Mouse (Mus musculus): ENCODE measurements around the gene Plekhm1. TPM values are rescaled to one million over a fixed set of nuclear protein-coding genes. Genes with fewer than 3 reads are reported as not detected.

The Plekhm1 gene
- total RNA-seq, 2 experiments from 2014 or later: 14.8 to 16.4 TPM

DNA sequence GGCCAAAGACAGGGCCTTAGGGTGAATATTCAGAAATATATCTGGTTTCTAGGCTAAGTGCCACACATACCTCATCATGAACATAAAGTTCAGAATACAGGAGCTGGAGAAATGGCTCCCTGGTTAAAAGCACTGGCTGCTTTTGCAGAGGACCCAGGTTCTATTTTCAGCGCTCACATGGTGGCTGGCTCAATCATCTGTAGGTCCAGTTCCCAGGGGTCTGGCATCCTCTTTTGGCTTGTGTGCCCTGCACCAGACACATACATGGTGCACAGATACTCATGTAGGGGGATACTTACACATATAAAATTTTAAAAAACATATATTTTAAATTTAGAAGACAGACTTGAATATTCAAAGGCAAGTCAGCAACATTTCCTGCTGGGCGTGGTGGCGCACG is 16.3 kb downstream of the Plekhm1 start:
- DNase-seq (ENCODE audit: low spot score): peak; percentile 46

DNA sequence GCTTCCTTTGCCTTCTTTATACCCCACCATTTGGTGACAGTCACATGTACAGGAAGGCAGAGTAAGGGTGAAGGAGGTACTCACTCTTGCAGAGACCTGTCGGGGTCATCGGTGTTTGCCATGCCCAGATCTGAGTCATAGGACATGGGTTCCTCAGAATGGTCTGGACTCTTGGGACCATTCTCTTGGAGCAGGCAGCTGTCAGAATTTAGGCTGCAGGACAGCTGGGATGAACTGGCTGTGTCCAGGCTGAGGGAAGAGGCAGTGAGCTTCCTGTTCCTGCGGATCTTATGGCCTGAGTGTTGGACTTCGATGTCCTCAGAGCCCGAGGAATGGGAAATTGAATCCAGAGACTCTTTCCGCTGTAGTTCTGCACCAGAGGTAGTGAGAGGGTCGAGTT is 17.9 kb downstream of the Plekhm1 start:
- DNase-seq (ENCODE audit: low spot score): no peak

DNA sequence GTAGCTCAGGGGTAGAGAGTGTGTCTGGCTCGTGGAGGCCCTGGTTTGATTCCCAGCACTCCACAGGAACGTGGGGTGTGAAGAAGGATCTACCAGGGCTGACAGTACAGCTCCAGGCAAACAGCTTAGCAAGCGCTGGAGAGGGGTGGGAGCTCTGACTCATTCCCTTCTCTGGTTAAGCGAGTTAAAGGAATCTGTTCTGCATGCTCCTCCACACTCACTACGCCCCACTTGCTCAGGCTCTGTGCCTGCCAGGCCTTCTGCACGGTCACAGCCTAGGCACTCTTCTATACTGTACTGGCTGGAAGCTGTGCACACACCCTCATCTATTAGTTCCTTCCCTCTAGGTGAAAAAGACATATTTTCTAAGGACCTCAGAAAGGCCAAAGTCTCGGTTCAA is 18.5 kb downstream of the Plekhm1 start:
- DNase-seq (ENCODE audit: low spot score): no peak

DNA sequence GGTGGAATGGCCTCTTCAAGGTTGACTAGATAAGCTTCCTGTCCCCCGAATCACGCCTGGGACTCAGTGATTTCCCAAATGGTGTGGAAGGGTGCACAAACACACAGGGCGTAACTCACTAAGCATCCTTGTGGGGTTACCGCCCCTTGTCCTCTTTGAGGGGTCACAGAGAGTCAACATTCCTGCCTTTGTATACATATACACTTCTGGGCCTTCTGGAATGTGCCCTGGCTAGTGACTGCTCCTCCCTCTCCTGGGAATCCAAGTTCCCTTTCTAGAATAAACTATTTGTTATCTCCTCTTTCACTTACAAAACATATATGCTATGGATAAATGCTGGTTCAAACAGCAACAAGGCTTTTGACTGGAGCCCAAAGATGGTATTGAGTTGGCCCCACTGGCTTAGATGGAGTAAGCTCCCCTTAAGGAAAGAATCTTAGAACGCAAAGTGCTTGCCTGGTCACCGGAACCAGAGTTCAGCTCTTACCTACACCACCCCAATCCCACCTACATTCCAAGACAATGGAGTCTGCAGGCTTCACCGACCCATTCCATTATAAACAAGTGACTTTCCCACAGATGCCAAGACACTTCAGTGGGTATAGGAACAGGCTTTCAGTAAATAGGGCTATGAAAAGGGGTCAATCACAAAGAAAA is 24.5 kb downstream of the Plekhm1 start:
- no peak for DNase-seq (ENCODE audit: low spot score)

DNA sequence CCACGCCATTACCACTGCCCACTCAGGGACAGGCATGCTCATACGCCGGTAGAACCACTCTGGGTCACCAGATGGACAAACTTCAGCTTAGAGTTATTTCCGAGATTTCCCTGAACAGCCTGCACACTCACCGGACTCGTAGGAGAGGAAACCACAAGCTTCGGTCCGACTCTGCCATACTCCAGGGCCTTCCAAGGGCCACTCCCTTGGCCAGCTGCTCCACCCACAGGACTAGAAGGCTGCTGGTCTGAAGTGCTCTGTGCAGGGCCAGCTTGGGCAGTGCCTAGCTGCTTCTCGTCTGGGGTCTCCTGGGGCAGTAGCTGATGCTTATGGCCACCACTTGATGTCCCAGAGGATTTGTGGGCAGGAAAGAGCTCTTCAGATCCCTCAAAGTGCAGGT is 25.7 kb downstream of the Plekhm1 start:
- DNase-seq (ENCODE audit: low spot score): no peak

DNA sequence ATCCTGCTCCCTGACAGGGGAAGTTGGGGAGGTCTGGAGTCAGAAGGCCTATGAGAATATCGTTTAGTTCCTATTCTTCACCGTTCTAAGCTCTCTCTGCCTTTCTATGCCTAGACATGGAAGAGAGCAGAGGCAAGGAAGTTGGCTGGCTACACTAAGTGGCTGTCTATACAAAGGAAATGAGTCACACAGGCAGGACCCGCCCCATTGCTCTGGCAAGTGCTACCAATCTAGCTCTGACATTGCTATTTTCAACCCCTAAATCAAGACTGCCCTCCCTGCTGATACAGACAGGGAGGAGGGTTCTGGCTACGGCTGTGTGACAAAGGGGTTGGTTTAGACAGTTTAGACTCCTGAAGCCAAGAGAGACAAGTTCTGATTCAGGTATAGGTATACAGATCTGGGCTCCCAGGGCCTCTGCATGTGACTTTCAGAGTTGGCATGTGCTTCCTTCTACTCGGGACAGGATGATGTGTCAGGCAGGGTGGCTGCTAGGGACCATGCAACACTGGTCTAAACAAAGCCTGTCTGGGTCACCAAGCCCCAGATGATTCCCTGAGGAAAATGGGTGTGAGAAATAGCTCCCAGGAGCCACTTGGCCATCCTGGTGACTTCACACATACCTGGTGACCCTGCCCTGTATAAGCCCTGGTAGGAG is 30.4 kb downstream of the Plekhm1 start:
- DNase-seq (ENCODE audit: low spot score): peak; percentile 77

DNA sequence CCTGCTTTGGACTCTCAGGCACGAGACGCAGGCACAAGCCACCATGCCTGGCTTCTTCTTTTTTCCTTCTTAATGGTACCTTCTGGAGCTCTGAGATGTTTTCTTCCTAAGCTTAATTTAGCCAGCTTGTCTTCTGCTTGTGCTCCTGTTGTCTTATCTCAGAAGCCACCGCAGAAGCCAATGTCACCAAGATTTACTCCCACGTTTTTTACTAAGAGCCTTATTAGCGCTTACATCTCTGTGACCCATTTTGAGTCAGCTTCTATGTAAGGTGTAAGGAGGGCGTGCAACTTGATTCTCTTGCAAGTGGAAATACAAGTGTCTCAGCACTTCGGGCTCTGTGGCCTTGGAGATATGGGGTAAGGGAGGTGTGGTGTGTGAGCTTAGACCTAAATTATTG is 31.0 kb downstream of the Plekhm1 start:
- no peak for DNase-seq (ENCODE audit: low spot score)

DNA sequence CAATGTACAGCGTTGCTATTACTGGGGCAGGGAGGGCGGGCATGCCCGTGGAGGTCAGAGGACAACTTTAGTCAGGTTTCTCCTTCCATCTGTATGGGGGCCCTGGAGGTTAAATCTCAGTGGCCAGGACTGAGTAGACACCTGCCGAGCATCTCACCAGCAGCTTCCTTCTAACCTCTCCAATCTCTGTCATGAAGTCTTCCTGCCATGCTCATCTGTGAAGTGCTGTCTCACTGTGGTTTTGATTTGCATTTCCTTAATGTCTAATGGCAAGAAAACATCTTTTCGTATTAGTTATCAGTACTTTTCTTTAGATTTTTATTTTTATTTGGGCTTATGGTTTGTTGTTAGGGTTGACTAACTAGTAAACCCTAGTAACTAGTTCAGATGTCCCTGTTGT is 32.0 kb downstream of the Plekhm1 start:
- DNase-seq (ENCODE audit: low spot score): no peak

DNA sequence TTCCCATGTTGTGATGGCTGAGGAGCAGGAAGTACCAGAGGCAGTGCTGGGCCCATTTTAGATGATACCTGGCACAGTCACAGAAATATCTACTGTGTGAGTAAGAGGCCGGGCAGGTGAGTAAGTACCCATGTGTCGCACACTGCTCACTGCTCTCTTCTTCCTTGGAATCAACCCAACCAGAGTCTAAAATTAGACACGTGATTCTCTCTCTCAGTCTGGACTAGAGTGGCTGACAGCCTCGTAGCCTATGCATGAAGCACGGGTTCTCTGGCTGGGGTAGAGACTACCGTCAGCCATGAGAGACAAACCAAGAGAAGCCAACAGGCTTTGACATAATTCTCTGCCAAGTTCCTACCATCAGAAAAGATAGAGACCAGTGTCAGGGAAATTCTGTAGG is 34.1 kb downstream of the Plekhm1 start:
- DNase-seq (ENCODE audit: low spot score): no peak

DNA sequence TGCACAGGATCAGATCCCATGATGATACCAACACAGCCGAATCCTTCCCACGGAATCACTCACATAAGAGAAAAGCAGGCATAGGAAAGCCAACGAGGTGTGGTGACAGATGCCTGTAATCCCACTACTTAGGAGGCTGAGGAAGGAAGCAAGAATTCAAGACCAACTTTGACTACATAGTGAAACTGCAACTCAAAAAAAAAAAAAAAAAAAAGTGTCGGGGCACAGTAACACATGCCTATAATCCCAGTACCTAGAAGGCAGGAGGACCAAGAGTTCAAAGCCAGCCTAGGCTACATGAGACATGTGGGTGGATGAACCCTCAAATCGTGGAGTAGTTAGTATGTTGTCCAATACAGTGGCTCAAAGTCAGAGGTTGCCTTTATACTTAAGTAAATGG is 36.7 kb downstream of the Plekhm1 start:
- DNase-seq (ENCODE audit: low spot score): no peak

DNA sequence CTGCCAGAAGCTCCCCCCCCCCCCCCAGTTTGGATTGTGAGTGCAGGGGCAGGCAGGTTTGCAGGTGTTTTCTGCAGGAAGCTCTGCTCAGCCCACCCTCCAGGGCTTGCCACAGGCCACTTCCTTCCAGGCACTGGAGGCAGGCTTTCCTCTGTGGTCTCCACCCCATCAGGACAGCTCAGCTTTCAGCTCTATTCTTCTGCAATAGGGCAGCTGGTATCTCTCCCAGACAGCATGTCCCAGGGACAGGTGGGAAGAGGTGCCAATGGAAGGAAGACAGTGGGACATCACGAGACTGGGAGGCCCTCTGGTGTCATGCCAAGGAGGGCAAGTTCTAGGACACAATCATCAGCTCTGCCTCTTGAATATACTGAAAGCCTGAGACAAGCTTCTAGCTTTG is 37.2 kb downstream of the Plekhm1 start:
- DNase-seq (ENCODE audit: low spot score): no peak

DNA sequence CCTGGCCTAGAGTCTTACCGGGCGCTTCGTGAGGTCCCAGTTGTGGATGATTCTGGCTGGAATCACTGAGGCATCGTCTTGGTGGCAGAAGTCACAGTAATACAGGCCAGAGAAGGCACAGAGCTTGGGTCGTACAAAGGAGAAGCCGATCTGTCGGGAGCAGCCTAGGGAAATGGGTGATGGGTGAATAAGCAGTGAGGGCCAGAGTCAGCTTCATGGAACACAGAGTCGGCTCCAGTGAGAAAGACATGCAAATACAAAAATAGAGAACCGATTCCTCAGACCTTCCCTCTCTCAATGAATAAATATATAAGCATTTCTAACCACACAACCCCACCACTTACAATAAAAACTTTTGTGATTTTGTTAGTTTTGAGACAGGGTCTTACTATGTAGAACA is 38.6 kb downstream of the Plekhm1 start:
- DNase-seq (ENCODE audit: low spot score): no peak

DNA sequence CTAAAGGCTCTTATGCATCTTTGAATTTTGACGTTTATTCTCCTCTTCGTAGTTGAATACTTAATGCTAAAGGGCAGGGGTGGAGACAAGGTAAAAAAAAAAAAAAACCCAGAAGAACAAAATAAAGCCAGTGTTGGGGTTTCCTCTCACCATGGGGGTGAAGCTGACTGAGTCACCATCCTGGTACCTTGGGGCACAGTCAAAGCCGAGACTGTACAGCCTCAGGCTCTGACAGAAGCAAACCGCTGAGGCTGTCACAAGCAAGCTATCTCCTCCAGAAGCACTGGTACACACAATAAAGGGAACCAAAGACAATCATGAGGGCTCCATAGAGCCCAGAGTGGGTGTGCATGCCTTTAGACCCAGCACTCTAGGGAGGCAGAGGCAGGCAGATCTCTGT is 39.9 kb downstream of the Plekhm1 start:
- DNase-seq (ENCODE audit: low spot score): no peak

DNA sequence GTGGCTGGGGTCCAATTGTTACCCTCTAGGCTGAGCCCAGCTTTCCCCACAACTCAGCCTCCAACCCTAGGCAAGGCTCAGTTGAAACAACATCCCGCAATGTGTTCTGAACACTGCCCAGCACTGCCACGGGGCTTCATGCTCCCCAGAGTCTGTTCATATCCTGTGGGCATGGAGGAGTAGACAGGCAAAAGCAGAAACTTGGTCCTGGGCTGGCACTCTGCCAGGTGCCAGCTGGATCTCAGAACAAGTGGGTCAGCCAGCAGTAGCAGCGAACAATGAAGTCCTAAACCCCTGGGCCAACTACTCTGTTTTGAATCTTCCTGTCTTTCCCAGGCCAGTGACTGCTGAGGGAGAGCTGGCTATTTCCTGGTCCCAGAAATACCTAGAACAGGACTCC is 40.4 kb downstream of the Plekhm1 start:
- no peak for DNase-seq (ENCODE audit: low spot score)

DNA sequence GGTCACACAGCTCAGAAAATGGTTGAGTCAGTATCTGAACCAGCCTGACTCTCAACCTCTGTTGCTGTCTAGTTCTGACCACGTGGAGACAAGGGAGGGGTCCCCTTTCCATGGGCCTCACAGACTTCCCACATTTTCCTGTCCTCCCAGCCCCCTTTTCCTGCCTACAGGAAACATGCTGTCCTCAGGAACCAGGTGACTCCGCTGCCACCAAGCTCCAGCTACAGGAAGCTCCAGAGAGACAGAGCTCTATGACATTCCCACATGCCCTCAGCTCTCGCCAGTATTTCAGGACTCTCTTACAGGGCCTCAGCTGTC is 41.3 kb downstream of the Plekhm1 start:
- no peak for DNase-seq (ENCODE audit: low spot score)

DNA sequence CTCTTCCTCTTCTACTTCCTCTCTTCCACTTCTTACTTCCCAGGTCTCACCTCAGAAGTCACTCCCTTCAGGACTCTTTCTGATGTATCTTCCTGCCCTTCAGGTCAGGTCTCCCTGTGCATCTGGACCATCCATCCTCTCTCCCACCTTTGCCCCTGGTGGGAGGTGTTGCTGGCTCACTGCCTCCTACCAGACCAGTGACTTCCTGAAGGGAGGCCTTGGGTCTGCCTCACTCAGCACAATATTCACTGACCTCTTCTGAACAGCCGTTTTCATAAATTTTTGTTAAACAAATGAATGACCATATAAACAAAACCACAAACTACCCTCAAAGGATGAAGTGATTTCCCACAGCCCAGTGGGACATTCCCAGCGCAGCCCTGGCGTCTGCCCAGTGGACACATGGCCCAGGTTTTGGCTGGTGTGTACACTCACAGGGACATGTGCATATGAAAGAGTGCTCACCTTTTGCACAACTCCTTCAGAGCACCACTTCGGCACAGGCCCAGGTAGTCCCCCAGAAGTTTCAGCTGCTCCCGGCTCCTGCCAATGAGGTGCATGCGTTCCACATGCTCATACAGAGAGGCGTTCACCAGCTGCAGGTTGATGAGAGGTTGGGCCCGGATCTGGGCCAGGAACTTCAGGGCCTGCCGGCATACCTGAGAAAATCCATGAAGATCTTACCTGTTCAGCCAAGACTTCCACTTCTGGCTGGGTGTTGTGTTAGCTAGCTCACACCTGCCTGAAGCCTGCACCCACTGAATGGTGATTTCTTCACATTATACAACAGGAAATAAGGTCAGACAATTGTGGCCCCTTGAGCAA is 41.9 kb downstream of the Plekhm1 start:
- DNase-seq (ENCODE audit: low spot score): no peak

DNA sequence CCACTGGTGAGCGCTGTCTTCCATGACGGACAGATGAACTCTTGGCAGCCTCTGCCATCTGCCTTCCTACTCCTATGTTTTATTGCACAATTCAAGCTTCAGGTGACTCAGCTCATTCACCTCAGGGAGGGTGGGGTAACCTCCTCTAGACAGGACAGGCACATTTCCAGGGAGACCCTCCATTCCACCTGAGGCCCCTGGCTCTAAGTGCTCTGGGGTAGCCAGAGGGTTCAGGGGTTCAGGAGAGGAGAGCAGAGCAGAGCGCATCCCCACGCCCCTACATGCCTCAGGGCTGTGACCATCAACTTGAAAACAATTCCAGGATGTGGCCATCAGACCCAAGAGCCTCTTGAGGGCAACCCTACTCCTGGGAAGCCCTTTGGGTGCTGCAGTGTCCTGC is 47.0 kb downstream of the Plekhm1 start:
- no peak for DNase-seq (ENCODE audit: low spot score)

DNA sequence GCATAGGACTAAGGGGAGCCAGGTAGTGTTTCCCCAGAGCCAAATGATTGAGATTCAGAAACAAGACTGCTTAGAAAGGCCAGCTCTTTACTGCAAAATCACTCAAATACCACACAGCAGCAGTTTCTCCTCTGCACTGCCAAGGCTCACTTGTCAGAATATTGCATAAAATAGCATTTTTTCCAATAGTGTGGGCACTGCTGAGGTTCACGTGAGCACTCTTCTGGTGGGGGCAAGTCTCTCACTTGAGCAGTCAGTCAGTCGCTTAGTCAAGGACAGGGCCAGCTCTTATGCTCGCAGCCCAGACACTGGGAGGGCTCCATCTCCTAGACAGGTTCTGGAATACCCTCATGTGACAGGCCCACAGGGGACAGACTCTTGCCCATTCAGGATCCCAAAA is 47.5 kb downstream of the Plekhm1 start:
- DNase-seq (ENCODE audit: low spot score): no peak

DNA sequence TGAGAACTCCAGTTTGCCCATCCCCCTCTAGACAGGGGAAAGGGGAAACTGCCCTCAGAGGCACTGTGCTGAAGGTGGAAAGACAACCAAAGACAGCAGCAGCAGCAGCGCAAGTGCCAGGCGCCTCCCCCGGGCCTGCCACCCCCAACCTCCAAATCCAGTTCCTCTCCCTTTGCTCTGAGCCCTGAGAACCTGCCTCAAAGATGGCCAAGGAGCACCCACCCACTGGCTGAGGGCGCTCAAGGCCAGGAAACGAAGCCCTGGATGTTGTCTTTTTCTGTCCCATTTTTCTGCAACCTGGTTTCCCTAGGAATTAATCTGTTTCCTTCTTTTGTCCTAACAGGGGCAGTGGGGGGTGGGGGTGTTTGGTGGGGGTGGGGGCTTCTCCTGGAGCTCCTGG is 48.2 kb downstream of the Plekhm1 start:
- DNase-seq (ENCODE audit: low spot score): no peak

DNA sequence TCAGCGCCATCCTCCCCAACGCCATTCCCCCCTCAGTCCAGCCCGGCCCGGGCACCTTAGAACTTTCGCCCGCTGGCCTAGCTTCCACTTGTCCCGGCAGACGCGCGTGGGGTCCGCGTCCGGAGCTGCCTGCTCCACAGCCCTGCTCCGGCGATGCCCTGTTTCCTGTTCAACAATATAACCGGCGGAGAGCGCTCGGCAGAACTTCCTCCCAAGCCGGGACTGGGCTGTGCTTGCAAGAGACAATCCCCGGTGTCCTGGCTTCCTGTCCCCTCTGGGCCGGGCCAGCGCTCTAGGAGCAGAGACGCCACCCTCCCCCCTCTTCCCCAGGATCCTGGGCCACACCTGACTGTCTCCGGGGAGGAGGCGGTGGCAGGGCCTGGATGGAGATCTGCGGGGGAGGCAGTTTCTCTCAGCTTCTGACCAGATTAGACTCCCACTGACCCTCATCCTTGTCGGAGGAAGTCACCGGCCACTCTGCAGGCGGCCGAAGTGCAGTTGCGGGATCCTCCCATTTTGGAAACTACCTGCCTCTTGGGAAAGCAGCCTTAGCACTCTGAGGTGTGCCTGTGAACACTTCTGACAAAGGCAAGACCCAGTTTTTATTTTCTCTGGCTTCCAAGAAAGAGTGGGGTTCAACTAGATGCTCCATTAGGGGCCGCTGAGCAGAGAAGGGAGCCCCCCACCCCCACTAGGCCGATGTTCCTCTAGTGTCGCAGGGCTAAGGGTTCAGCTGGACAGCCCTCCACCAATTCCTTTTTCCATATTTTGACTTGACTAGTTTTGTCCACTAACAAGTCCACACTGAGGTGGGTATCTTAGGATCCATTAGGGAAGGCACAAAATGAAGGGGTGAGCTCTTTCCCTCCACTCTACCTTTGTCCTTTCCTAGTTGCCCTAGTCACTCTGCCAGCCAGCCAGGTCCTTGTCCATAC is 49.0 kb downstream of the Plekhm1 start, which contains the start of gene Arhgap27:
Gene Arhgap27 (minus strand): TSS at position 479 of the 935 bp plus-strand sequence.
- DNase-seq (ENCODE audit: low spot score): peak; percentile 63

DNA sequence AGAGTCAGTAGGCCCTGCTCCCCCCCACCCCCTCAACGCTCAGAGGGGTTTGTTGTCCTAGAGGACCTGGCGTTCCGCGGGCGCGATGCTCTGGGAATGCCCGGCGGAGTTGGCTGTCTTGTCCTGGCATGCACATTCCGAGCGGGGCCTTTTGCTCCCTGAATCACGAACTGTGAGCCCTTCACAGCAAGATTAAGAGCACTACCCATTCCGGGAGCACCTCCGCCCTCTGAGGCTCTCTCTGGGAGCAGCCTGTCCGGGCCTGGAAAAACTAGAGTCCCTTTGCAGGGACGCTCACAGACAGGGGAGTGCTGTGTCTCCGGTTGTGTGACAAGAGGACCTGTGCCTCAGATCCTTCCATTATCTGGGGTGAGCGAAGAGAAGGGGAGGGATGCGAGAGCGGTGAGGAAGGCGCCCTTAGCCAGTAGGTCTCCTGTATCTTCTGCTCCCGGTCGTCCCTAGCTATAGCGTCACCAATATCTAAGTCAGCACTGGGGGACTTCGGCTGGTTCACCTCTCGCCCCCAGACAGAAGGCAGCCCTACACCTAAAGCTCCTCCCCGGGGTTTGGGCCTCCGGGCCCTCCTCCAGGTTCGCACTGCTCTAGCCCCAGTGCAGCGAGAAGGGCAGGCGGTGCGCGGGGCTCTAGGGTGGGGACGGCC is 49.8 kb downstream of the Plekhm1 start:
- no peak for DNase-seq (ENCODE audit: low spot score)
